Mouse (Mus musculus) thymus, adult 2 months (tissue): Measurements from ENCODE around the gene Ube2o.

Experiments
- CTCF ChIP-seq: fragments of 200-500 bp; IDR thresholded peaks from 2 replicates; pipeline ENCODE4 v1.5.1; 2012; ENCODE audit warnings: mild to moderate bottlenecking, control low read depth, low read length, moderate library complexity, borderline replicate concordance; ENCODE audit not compliant: control insufficient read depth, poor library complexity, insufficient read depth; ENCODE audit errors: extremely low read depth
- POLR2A ChIP-seq: fragments of 200-500 bp; IDR thresholded peaks from 2 replicates; pipeline ENCODE4 v1.6.1; 2012; ENCODE audit warnings: mild to moderate bottlenecking, low read length, control low read depth, moderate library complexity; ENCODE audit not compliant: control insufficient read depth, poor library complexity, insufficient read depth; ENCODE audit errors: extremely low read depth

DNA sequence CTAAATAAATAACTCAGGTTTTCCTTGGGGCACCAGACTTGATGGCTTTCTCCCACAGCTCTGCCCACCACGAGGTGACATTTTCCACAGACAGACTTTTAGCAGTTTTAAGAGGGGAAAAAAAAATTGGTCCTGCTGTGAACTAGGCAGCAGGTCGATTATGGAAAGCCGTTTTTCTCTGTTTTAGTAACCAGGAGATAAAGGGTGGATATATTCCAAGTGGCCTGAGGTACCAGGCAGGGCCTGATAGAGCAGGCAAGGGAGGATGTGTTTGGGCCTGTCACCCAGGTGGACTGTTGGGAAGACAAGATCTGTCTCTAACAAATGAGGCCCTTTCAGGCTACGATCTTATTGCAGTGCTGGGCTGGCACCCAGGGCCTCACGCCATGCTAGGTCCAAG lies 75.7 kb downstream of the Ube2o start:
- TF ChIP-seq CTCF: no peak
- TF ChIP-seq POLR2A: no peak
